Mouse (Mus musculus) heart, postnatal 0 days (tissue): ENCODE measurements around the gene Psma6. TPM values are rescaled to one million over a fixed set of nuclear protein-coding genes. Genes with fewer than 3 reads are reported as not detected.

Experiments used
- ATAC-seq: fragments of 200-750 bp; cut with Nextera tagmentation; 2 replicates; pipeline ENCODE4 v1.8.0; 2017; ENCODE audit warnings: low read depth, moderate number of reproducible peaks, moderate library complexity; ENCODE audit not compliant: insufficient read depth
- DNase-seq: peaks from one replicate; pipeline ENCODE4 v3.0.0-alpha.2; 2016; ENCODE audit warnings: low spot score
- H3K27ac ChIP-seq: fragments of 300-500 bp; sonication (generic); 2 replicates; pipeline ENCODE4 v1.5.1; 2014; ENCODE audit warnings: low read depth, mild to moderate bottlenecking
- H3K27me3 ChIP-seq: fragments of 300-500 bp; sonication (generic); 2 replicates; pipeline ENCODE4 v1.6.1; 2014; ENCODE audit warnings: low read length, mixed read lengths; ENCODE audit not compliant: control insufficient read depth, insufficient read depth
- H3K36me3 ChIP-seq: fragments of 300-500 bp; sonication (generic); replicated peaks from 2 replicates; pipeline ENCODE4 v1.6.1; 2014; ENCODE audit warnings: low read length, mixed read lengths; ENCODE audit not compliant: control insufficient read depth, insufficient read depth
- H3K4me1 ChIP-seq: fragments of 300-500 bp; sonication (generic); 2 replicates; pipeline ENCODE4 v1.6.1; 2014; ENCODE audit warnings: antibody characterized with exemption; ENCODE audit not compliant: control insufficient read depth, insufficient read depth
- H3K4me2 ChIP-seq: fragments of 300-500 bp; sonication (generic); 2 replicates; pipeline ENCODE4 v1.6.1; 2014; ENCODE audit warnings: low read depth, mild to moderate bottlenecking, low read length, moderate library complexity
- H3K4me3 ChIP-seq: fragments of 300-500 bp; sonication (generic); 2 replicates; pipeline ENCODE4 v1.5.1; 2014; ENCODE audit warnings: low read depth, low read length
- H3K9ac ChIP-seq: fragments of 300-500 bp; sonication (generic); replicated peaks from 2 replicates; pipeline ENCODE4 v1.6.1; 2014; ENCODE audit warnings: low read depth, low read length, mixed read lengths
- H3K9me3 ChIP-seq: fragments of 300-500 bp; sonication (generic); replicated peaks from 2 replicates; pipeline ENCODE4 v1.6.1; 2016; ENCODE audit warnings: low read length; ENCODE audit not compliant: control insufficient read depth
- CTCF ChIP-seq: IDR thresholded peaks from 2 replicates; pipeline ENCODE4 v1.5.1; 2016; ENCODE audit warnings: antibody characterized with exemption, control low read depth, low read depth
- EP300 ChIP-seq: IDR thresholded peaks from 2 replicates; pipeline ENCODE4 v1.6.1; 2016; ENCODE audit warnings: antibody characterized with exemption, low read depth
- WGBS: fragments of 180-500 bp; shearing (Covaris S2); extraction: QIAGEN DNeasy Blood & Tissue Kit; methylation state at CpG from one replicate; pipeline ENCODE4 v1.1.7; 2014; 5-methylcytosine and 5-hydroxymethylcytosine counted together
- polyA plus RNA-seq: library from polyadenylated mRNA; unstranded; fragments of >200 nt; fragmentation: Nextera tagmentation; extraction: Ambion mirVana; gene quantifications from 2 replicates; pipeline ENCODE4 v1.2.1, GENCODE M21; 2015
- total RNA-seq: library from RNA; depleted of rRNA; stranded (reverse); fragments of >200 nt; gene quantifications from 2 replicates; pipeline ENCODE4 v1.2.3, GENCODE M21; 2014; ENCODE audit warnings: low replicate concordance

Gene Psma6
- total and polyA plus RNA-seq, 2 experiments from 2014 or later: 75.8 to 383 TPM

DNA sequence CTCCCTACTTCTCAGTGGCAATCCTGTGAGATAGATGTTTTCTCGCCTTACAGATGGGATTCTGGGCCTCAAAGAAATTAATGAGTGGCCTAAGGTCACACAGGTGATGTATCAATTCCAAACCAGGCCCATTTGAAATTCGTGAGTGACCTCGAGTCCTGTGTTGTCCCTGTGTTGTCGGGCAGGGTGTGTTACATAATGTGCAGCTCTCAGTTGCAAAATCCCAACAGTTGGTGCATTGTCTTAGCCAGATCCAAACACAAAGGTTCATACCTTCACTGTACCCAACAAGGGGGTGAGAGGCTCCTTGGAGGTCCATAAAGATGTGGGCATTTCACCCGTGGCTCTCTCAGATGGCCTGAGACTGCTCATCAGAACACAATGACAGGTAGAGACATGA is 56.4 kb downstream of the Psma6 start:
- ATAC-seq: no peak
- Histone ChIP-seq H3K27ac (no peak overlapping the region), H3K27me3 (no peaks in the 10 kb centered on the region), H3K4me1 (peaks cover 39% of the 10 kb centered on the region), H3K4me3 (no peak overlapping the region), H3K4me2 (no peak overlapping the region), H3K9ac (no peak overlapping the region), H3K9me3 (no peaks in the 10 kb centered on the region), H3K36me3 (no peaks in the 10 kb centered on the region)
- 85% methylated on average over 5 of the region's 5 CpGs for WGBS
- no peak for DNase-seq
- no peak for TF ChIP-seq EP300
- TF ChIP-seq CTCF: no peak

DNA sequence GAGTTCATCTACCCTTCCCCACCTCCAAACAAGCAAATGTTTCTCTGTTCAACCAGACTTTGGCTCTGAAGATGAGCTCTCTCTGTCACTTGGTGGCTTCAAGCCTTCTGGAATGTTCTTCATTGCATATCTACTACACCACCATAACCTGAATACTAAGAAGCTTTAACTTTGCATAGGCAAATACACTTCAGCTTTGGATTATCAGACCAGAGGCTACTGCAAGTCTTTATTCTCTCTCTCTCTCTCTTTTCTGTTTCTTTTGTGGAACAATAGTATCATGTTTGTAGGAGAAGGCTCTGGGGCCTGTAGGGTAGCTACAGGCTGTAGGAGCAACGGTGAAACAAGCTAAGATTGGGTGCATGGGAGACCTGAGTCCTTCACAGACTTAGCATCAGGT is 58.2 kb downstream of the Psma6 start:
- Histone ChIP-seq H3K9ac (no peak overlapping the region), H3K4me2 (no peak overlapping the region), H3K27me3 (no peaks in the 10 kb centered on the region), H3K9me3 (no peaks in the 10 kb centered on the region), H3K27ac (peak overlapping the region; percentile 79; the same call in 1 of the 2 replicates), H3K4me3 (no peak overlapping the region), H3K4me1 (peaks cover 54% of the 10 kb centered on the region), H3K36me3 (no peaks in the 10 kb centered on the region)
- TF ChIP-seq CTCF (no peak), EP300 (no peak)
- DNase-seq (no peak), ATAC-seq (no peak)
- WGBS: 96% methylated on average over 1 of the region's 1 CpGs

DNA sequence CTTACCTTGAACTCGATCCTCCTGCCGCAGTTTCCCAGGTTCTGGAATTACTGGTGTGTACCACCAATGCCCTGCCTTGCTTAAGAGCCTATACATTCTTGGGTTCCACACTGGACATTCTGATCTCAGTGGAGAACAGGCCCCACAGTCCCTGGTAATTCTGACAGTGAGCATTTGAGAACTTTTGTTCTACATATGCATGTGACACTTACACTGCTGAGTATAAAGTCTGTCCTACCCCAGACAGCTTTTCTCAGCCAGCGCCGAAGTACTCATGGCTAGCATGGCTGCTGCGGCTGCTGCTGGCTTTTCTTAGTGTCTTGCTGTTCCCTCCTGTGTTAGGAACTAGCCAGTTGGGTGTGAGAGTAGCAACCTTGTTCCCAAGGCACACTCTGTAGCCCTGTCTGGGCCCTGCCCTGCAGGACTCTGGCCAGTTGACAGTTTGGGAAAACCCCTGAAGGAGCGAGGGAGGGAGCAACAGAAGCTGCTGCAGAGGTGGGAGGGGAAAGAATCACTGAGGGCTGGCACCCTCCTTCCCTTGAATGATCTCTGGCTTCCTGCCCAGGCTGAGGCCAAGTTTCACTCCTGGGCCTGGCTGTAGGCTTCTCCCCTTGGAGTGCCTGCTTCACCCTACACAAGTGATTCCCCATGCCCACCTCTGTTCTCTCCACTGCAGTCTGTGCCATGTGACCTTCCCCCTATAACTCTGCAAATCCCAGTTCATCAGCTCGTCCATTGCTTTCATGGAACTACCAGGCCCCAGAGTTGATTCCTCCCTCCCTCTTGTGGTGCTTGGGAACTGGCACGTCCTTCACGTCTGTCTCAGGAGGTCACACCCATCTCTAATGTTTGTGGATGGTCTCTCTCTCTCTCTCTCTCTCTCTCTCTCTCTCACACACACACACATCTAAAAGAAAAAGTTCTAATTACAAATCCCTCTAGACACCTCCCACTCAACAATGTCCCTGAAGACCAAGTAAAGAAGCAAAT is 59.1 kb downstream of the Psma6 start:
- peak; percentile 66 for ATAC-seq
- H3K4me3 ChIP-seq: no peak overlapping the region
- DNase-seq: peak; percentile 90
- 43% methylated on average over 9 of the region's 9 CpGs for WGBS
- TF ChIP-seq EP300 (no peak), CTCF (no peak)
- H3K27me3 ChIP-seq: no peaks in the 10 kb centered on the region
- H3K4me1 ChIP-seq: peaks cover 58% of the 10 kb centered on the region
- no peak overlapping the region for H3K4me2 ChIP-seq
- no peaks in the 10 kb centered on the region for H3K36me3 ChIP-seq
- no peaks in the 10 kb centered on the region for H3K9me3 ChIP-seq
- peak overlapping the region; percentile 79 for H3K27ac ChIP-seq
- H3K9ac ChIP-seq: 0 out of 2 replicates have a peak overlapping the region, but pooled peaks have one; percentile 9

DNA sequence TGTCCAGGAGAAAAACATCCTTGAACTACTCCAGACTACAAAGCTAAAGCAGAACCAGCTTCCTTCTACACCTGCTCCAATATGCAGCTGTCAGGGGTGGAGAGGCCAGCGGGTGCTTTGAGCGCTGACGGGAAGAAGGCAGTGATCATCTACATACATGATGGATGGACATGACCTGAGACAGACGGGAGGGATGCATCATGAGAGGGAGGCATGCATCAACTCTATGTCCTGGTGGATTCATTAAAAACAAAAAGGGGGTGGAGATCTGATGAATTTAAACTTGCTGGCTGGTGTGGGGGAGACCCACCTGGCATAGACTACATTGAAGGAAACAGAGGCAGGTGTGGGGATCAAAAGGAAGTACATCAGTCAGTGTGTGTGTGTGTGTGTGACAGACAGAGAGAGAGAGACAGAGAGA is 60.0 kb downstream of the Psma6 start:
- no peak for DNase-seq
- no peak overlapping the region for H3K4me3 ChIP-seq
- peak overlapping the region; percentile 79 for H3K27ac ChIP-seq
- TF ChIP-seq EP300 (no peak), CTCF (no peak)
- no peaks in the 10 kb centered on the region for H3K9me3 ChIP-seq
- ATAC-seq: no peak
- WGBS: 85% methylated on average over 4 of the region's 4 CpGs
- peaks cover 64% of the 10 kb centered on the region for H3K4me1 ChIP-seq
- no peaks in the 10 kb centered on the region for H3K36me3 ChIP-seq
- H3K4me2 ChIP-seq: no peak overlapping the region
- no peaks in the 10 kb centered on the region for H3K27me3 ChIP-seq
- H3K9ac ChIP-seq: no peak overlapping the region

DNA sequence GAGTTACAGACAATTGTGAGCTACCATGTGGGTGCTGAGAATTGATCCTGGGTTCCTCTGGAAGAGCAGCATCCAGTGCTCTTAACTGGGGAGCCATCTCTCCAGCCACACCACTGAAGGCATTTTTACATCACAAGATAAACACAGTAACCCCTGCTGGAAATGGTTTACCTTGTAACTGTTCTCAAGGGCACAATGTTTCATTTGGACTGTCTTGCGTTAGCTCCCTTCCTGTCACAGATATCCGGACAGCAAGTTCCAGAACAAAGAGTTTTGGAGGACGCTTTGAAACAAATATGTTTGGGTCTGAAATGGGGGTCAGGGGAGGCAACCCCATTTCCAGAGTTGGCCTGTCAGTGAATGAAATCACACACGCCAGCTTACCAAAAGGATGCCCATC is 61.6 kb downstream of the Psma6 start:
- no peaks in the 10 kb centered on the region for H3K27me3 ChIP-seq
- 68% methylated on average over 4 of the region's 4 CpGs for WGBS
- TF ChIP-seq CTCF: no peak

DNA sequence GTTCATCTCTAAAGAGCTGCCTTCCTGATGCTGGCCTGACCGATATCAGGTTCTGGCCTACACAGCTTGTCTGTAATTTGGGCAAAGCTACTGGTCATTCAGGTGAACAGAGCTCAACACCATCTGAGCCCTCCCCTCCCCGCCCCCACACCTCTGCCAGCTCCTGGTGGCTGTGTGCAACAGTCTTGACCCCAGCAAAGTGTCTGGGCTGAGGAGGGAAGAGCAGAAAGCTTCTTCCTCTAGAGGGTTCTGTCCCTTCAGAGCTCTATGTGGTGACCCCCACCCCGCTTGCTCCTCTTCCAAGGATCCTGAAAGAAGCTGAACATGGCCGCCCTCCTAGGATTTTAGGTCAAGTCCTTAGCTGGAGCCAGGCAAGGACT is 62.3 kb downstream of the Psma6 start:
- TF ChIP-seq EP300 (no peak), CTCF (no peak)
- Histone ChIP-seq H3K4me2 (no peak overlapping the region; the same call in 1 of the 2 replicates), H3K9me3 (no peaks in the 10 kb centered on the region), H3K9ac (peak overlapping the region; percentile 67; the same call in 1 of the 2 replicates), H3K4me3 (no peak overlapping the region), H3K4me1 (peaks cover 60% of the 10 kb centered on the region), H3K27me3 (no peaks in the 10 kb centered on the region), H3K27ac (peak overlapping the region; percentile 98), H3K36me3 (no peaks in the 10 kb centered on the region)
- 69% methylated on average over 4 of the region's 4 CpGs for WGBS
- ATAC-seq (peak; percentile 0; the same call in 1 of the 2 replicates), DNase-seq (no peak)

More for the DNA sequence above, 61.6 kb downstream of the Psma6 start:
- Histone ChIP-seq H3K36me3 (no peaks in the 10 kb centered on the region), H3K4me2 (no peak overlapping the region), H3K9ac (no peak overlapping the region), H3K4me3 (no peak overlapping the region), H3K4me1 (peaks cover 60% of the 10 kb centered on the region), H3K9me3 (no peaks in the 10 kb centered on the region), H3K27ac (peak overlapping the region; percentile 98)
- ATAC-seq: no peak
- no peak for DNase-seq
